Mouse (Mus musculus) central nervous system, embryonic 11.5 days (tissue): Measurements from ENCODE around the gene Ces1c. TPM values are rescaled to one million over a fixed set of nuclear protein-coding genes. Genes with fewer than 3 reads are reported as not detected.

Experiments used
- polyA plus RNA-seq: library from polyadenylated mRNA; depleted of rRNA; stranded (reverse); fragments of >200 nt; gene quantifications from 2 replicates; pipeline ENCODE4 v1.2.3, GENCODE M21; 2012; rRNA removed

Ces1c gene
- not detected in 2 replicates for polyA plus RNA-seq

GRCm38 (mm10) chr8:93131233-93131980 lies at the start of gene Ces1c:
Gene Ces1c, minus strand, starts transcription at chr8:93131283.

GRCm38 (mm10) chr8:93079887-93080286 lies 51.2 kb downstream of the Ces1c start, which contains the start of gene Ces1b:
Gene Ces1b, minus strand, starts transcription at chr8:93080017.

Other genes starting within 250 kb of the Ces1c start
- 0.61 and 1.2 TPM in 2 replicates for gene Capns2, start 229.9 kb downstream of the Ces1c start, polyA plus RNA-seq
- gene Slc6a2, start 171.2 kb downstream of the Ces1c start, polyA plus RNA-seq, result 0.22 and 0.27 TPM in 2 replicates
- not detected in 2 replicates for gene Ces1a, start 83.1 kb downstream of the Ces1c start, polyA plus RNA-seq
- gene Ces1b, start 51.3 kb downstream of the Ces1c start, polyA plus RNA-seq, result not detected in 2 replicates
- gene Ces1d, start 66.6 kb upstream of the Ces1c start, polyA plus RNA-seq, result 0.40 and 0.48 TPM in 2 replicates
- gene Ces1e, start 98.3 kb upstream of the Ces1c start, polyA plus RNA-seq, result not detected in 2 replicates
- 0.04 TPM in 1 of 2 replicates, not detected in the other for gene Ces1f, start 148.5 kb upstream of the Ces1c start, polyA plus RNA-seq
- 0.07 TPM in 1 of 2 replicates, not detected in the other for gene Ces1g, start 206.0 kb upstream of the Ces1c start, polyA plus RNA-seq
- gene Ces1h, start 248.4 kb upstream of the Ces1c start, polyA plus RNA-seq, result 0.06 TPM in 1 of 2 replicates, not detected in the other